Mouse (Mus musculus): ENCODE data around the gene Tnfrsf22.
A peak's percentile ranks its signal among the peaks of the same experiment; 100 is the strongest.
"Not testable (repeated sequence)": the region's sequence is repeated elsewhere in the genome, so short reads cannot be mapped to it uniquely, and the experiment has no call there.

The Tnfrsf22 gene

DNA sequence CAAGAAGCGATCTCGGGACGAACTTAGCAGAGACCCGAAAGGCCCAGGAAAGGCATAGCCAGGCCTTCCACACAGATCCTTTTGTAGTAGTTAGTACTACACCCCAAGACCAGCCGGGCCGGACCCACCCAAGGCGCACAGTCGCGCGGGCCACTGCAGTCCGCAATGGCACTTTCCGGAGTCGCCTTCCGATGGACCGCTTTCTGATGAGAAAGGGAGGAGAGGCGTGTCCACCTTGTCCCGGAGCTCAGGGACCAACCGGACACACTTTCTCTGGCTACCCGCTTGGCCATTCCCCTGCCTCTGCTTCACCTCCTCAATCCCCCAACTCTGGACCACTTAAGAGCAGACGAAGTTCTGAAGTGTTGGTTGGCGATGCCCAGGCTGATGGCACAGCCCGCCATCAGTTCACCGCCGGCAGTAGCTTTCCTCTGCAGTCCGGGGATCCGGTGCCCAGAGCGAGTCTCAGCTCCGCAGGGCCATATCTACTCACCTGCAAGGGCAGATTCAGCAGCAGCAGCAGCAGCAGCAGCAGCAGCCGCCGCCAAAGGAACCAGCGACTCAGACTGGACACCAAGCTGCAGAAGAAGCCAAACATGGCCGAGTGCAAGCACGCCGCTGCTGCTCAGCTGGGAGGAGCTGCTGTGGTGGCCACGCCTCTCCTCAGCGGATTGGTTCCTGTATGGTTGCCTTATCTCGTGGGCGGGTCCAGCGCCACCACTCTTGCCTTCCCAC lies at the start of gene Tnfrsf22:
Tnfrsf22 (minus strand) TSS at position 628 of the 735 bp plus-strand sequence.
- peak; percentile 44 for DNase-seq (ENCODE audit: low spot score)

GRCm38 (mm10) chr7:143696140-143696539 lies 46.7 kb upstream of the Tnfrsf22 start:
- DNase-seq (ENCODE audit: low spot score), result no peak

- no peak for DNase-seq (ENCODE audit: low spot score)
Measured at GRCm38 (mm10) chr7:143694550-143694949, 45.1 kb upstream of the Tnfrsf22 start.

DNA sequence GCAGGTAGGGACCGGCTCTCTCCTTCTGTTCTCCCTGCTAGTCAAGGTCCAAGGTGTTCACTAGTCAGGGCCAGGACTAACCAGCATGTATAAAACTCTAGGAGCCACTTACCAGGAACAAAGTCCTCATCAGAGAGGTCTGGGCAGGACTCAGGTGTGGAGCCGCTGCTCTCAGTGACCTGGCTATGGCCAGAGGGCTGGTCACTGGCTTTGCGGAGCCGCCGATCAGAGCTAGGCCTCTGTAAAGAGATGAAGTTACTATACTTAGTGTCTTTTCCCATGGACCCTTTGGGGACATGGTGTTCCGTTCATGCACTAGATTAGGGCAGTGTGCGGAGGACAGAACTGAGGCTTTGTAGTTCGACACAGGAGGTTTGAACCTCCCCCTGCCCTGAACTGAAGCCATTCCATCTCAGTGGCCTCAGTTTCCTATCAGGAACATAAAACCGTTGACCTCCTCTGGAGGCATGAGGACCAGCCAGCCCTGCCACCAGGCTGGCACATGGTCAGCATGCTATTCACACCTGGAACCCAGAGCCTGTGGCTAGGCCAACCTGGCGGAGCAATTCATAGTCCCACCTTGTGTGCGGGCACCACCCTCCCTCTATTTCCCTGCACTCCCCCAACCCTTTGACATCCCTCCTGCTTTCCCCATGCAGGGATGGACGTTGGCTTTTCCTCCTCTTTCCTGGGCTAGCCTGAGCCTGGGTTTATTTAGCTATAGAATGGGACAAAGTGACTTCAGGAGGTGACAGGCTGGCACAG lies 43.5 kb upstream of the Tnfrsf22 start:
- no peak for DNase-seq (ENCODE audit: low spot score)

GRCm38 (mm10) chr7:143691909-143692308 lies 42.4 kb upstream of the Tnfrsf22 start:
- no peak for DNase-seq (ENCODE audit: low spot score)

GRCm38 (mm10) chr7:143691181-143691580 lies 41.7 kb upstream of the Tnfrsf22 start:
- no peak for DNase-seq (ENCODE audit: low spot score)

DNA sequence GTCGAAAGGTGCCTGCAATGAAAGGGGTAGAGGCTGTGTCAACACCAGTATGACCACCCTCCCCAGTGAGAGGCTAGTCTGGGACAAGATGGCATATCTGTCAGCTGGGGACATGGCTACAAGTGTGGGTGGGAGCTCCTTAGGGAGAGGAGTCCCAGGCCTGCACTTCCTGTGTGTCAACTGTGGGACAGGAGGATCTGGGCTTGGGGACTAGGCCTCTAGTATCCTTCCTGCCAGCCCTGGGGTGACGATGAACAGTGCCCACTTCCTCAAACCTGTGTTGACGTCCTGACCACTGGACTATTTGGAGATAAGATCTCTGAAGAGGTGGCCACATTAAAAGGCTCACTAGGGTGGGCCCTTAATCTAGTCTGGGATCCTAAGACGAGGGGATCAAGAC lies 40.5 kb upstream of the Tnfrsf22 start:
- DNase-seq (ENCODE audit: low spot score), result no peak

- DNase-seq (ENCODE audit: low spot score), result no peak
Measured at GRCm38 (mm10) chr7:143689481-143689880, 40.0 kb upstream of the Tnfrsf22 start.

DNA sequence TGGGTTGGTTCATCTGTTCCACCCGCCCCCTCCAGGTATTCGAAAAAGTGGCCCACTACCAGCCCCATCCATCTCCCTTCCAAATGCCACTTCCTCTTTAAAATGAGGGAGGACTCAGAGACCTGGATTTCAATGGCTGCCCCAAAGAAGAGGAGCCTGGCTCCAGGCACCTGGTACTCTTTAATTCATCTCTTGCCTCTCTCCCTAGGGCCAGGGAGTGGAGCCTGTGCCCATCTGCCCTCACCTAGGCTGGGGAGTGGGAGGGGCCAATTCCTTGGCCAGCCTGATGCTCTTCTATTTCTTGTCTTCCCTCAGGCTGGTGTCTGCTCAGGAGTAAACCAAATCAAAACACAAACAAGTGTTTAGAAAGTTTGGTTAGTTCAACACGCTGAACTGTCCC lies 37.2 kb upstream of the Tnfrsf22 start:
- not testable (repeated sequence) for DNase-seq (ENCODE audit: low spot score)

DNA sequence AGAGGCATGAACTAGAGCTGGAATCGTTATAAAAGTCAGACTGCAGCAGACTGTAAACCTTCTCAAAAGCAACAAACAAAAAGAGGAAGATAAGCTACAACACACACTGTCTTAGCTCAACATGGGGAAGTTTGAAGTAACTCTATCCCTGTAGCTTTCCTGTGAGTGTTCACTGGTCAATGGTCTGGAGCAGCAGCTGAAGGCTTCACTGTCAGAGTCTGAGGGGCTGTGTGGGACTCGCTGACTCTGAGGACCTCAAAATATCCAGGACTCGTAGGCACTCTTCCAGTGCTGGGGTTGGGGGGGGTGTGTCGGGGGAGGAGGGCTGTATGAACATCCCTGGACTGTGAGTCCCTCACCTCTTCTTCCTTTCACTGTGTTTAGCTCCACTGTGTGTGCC lies 36.7 kb upstream of the Tnfrsf22 start:
- not testable (repeated sequence) for DNase-seq (ENCODE audit: low spot score)

- DNase-seq (ENCODE audit: low spot score), result no peak
Measured at GRCm38 (mm10) chr7:143685359-143686067, 36.1 kb upstream of the Tnfrsf22 start, which contains the start of gene Tnfrsf23. Tnfrsf23 (minus strand) TSS chr7:143685872.

DNA sequence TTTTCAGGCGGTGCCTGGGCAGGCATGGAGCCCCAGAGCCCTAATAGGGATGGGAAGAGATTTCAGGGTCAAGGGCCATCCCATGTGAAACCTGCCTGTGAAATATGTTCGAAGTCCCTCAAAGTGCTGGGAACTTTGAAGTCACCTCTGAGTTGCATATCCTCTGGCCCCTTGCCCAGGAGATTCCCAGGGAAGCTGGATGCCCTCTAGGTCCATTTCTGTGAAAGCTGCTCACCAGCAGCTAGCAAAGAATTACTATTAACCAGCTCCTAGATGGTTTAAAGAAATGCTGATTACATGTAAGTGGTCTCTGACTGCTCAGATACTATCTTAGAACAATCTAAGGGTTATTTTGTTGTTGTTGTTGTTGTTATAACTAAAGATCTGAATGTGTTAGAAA lies 35.1 kb upstream of the Tnfrsf22 start:
- not testable (repeated sequence) for DNase-seq (ENCODE audit: low spot score)

DNA sequence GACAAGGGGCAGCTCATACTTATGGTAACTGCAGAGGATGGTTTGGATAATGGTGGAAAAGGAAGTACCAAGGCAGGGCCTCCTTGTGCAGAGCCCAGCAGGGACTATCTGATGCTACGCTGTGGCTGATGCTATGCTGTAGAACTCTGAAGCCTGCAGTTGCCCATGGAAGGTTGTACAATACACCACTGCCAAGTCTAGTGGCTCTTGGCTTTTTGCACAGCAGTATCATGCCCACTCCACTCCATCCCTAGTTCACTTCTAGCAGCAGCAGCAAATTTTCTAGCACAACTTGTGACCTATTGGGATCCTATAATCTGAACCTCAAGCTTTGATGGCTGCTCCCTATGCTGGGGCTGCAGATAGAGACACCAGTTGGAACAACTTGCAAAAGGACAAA lies 32.1 kb upstream of the Tnfrsf22 start:
- DNase-seq (ENCODE audit: low spot score), result no peak

DNA sequence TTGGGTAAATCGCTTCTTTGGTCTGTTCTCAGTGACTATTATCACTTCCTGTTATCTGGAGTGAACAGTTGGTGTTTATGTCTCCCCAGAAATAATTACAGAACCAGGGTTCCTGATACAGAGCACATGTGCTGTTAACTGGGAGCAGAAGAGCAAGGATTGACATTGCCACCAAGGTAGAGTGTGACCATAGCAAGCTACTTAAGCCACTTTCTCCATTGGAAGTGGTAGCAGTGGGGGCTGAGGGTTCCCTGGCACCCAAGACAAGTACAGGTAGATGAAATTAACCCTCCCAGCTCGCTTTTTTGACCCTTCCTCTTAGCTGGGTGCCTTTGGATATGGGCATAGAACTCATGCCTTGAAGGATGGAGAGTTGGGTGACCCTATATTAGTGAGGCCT lies 31.4 kb upstream of the Tnfrsf22 start:
- not testable (repeated sequence) for DNase-seq (ENCODE audit: low spot score)

DNA sequence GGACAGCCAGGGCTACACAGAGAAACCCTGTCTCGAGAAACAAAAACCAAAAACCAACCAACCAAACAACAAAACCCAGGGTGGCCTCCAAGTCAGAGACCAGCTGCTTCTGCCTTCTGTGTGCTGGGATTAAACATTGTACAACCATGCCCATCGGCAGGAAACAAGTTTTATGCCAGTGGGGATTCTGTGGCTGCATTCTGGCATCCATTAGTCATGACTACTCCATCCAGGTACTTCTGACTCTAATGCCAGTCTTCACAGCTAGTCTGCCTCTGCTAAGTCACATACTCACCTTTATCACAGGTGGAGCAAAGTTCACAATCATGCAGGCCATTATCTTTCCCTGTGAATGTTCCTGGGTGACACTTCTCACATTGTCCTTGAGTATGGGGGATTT lies 30.2 kb upstream of the Tnfrsf22 start:
- DNase-seq (ENCODE audit: low spot score), result not testable (repeated sequence)

DNA sequence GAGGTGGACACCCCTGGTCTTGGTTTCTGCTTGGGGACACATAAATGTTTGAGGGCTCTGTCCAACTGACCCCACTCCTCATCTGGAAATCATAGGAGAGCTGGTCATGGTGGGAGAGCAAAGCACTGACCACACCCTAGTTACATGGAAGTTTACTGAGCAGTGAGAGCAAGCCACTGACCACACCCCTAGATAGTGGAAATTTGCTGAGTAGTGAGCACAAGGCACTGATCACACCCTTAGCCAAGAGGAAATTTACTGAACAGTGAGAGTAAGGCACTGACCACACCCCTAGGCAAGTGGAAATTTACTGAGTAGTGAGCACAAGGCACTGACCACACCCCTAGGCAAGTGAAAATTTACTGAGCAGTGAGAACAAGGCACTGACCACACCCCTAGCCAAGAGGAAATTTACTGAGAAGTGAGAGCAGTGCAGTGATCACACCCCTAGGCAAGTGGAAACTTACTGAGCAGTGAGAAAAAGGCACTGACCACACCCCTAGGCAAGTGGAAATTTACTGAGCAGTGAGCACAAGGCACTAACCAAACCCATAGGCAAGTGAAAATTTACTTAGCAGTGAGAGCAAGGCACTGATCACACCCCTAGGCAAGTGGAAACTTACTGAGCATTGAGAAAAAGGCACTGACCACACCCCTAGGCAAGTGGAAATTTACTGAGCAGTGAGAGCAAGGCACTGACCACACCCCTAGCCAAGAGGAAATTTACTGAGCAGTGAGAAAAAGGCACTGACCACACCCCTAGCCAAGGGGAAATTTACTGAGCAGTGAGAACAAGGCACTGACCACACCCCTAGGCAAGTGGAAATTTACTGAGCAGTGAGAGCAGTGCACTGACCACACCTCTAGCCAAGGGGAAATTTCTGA lies 17.2 kb upstream of the Tnfrsf22 start:
- DNase-seq (ENCODE audit: low spot score), result no peak

- DNase-seq (ENCODE audit: low spot score), result no peak
Measured at GRCm38 (mm10) chr7:143663470-143663869, 14.0 kb upstream of the Tnfrsf22 start.

GRCm38 (mm10) chr7:143660797-143661196 lies 11.3 kb upstream of the Tnfrsf22 start:
- no peak for DNase-seq (ENCODE audit: low spot score)

DNA sequence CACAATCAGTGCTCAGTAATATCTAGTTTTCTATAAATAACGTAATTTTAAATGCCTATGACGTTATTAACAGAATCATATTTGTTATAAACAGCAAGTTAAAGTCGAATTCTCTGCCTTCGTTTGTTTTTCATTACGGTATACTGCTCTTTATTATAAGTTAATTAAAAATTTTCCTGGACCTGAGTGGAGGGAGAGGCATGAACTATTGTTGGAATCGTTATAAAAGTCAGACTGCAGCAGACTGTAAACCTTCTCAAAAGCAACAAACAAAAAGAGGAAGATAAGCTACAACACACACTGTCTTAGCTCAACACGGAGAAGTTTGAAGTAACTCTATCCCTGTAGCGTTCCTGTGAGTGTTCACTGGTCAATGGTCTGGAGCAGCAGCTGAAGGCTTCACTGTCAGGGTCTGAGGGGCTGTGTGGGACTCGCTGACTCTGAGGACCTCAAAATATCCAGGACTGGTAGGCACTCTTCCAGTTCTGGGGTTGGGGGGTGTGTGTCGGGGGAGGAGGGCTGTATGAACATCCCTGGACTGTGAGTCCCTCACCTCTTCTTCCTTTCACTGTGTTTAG lies 397 bp upstream of the Tnfrsf22 start:
- not testable (repeated sequence) for DNase-seq (ENCODE audit: low spot score)

DNA sequence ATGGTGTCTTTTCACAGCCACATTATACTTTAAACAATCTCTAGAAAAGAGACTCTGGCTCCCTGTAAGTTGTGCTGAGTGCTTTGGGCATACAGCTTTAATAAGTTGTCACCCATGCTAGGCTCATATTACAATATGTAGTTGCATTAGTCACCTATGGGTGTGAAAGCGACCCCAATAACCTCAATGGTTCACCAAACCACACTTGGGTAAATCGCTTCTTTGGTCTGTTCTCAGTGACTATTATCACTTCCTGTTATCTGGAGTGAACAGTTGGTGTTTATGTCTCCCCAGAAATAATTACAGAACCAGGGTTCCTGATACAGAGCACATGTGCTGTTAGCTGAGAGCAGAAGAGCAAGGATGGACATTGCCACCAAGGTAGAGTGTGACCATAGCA lies 5.5 kb downstream of the Tnfrsf22 start:
- not testable (repeated sequence) for DNase-seq (ENCODE audit: low spot score)

- DNase-seq (ENCODE audit: low spot score), result no peak
Measured at GRCm38 (mm10) chr7:143636674-143637073, 12.8 kb downstream of the Tnfrsf22 start.

Measured in ovary, postnatal 10 days (tissue).